Mouse (Mus musculus) small intestine, adult 2 months (tissue): ENCODE measurements at regions not wholly inside any gene's neighbourhood (a gene's known extent, or its start where the extent isn't known, plus 50 kb on each side); places are given as distances from the start of the nearest gene placed in this dataset.

Source experiments
- H3K27ac ChIP-seq: fragments of 200-500 bp; 2 replicates; pipeline ENCODE4 v1.5.1; 2012; ENCODE audit warnings: low read depth, low read length, control low read depth, inconsistent platforms; ENCODE audit not compliant: insufficient read depth
- H3K27me3 ChIP-seq: fragments of 200-500 bp; 2 replicates; pipeline ENCODE4 v1.6.1; 2012; ENCODE audit warnings: mild to moderate bottlenecking, moderate library complexity, low read length, inconsistent platforms; ENCODE audit not compliant: control insufficient read depth, insufficient read depth
- H3K36me3 ChIP-seq: fragments of 200-500 bp; 2 replicates; pipeline ENCODE4 v1.6.1; 2012; ENCODE audit warnings: mild to moderate bottlenecking, low read length, control low read depth, inconsistent platforms; ENCODE audit not compliant: control insufficient read depth, insufficient read depth
- H3K4me1 ChIP-seq: fragments of 200-500 bp; 2 replicates; pipeline ENCODE4 v1.6.1; 2012; ENCODE audit warnings: low read length, inconsistent platforms, mixed read lengths; ENCODE audit not compliant: control insufficient read depth, insufficient read depth, insufficient read length
- H3K4me3 ChIP-seq: fragments of 200-500 bp; 2 replicates; pipeline ENCODE4 v1.5.1; 2012; ENCODE audit warnings: low read depth, mild to moderate bottlenecking, control low read depth, inconsistent platforms, low read length, moderate library complexity
- CTCF ChIP-seq: fragments of 200-500 bp; IDR thresholded peaks from 2 replicates; pipeline ENCODE4 v1.5.1; 2012; ENCODE audit warnings: low read depth, mild to moderate bottlenecking, control low read depth, inconsistent platforms, low read length, moderate library complexity, mixed read lengths; ENCODE audit not compliant: insufficient replicate concordance, insufficient read length; ENCODE audit errors: extremely low read depth
- POLR2A ChIP-seq: fragments of 200-500 bp; IDR thresholded peaks from 2 replicates; pipeline ENCODE4 v1.6.1; 2012; ENCODE audit warnings: low read depth, mild to moderate bottlenecking, control low read depth, inconsistent platforms, low read length, moderate library complexity
- WGBS: fragments of 180-500 bp; shearing (Covaris S2); methylation state at CpG from one replicate; pipeline ENCODE4 v1.1.7; 2018; 5-methylcytosine and 5-hydroxymethylcytosine counted together

- TF ChIP-seq POLR2A (no peak), CTCF (no peak)
- 57% methylated on average over 2 of the region's 2 CpGs for WGBS
- no peaks in the 10 kb centered on the region for H3K36me3 ChIP-seq
- no peaks in the 10 kb centered on the region for H3K27me3 ChIP-seq
- H3K4me3 ChIP-seq = no peak overlapping the region
- H3K4me1 ChIP-seq = no peaks in the 10 kb centered on the region
- H3K27ac ChIP-seq = no peak overlapping the region
Observed at GRCm38 (mm10) chr3:38568596-38568975, 83.9 kb upstream of the Ankrd50 start.

- H3K4me1 ChIP-seq = no peaks in the 10 kb centered on the region
- H3K27ac ChIP-seq = no peak overlapping the region
- H3K36me3 ChIP-seq = no peaks in the 10 kb centered on the region
- H3K27me3 ChIP-seq = no peaks in the 10 kb centered on the region
- WGBS = 80% methylated on average over 8 of the region's 8 CpGs
- TF ChIP-seq CTCF (no peak), POLR2A (no peak)
- H3K4me3 ChIP-seq = no peak overlapping the region
Observed at GRCm38 (mm10) chr3:38567946-38568595, 83.4 kb upstream of the Ankrd50 start.

GRCm38 (mm10) chr3:38566576-38566975, 81.9 kb upstream of the Ankrd50 start:
- H3K4me1 ChIP-seq = no peaks in the 10 kb centered on the region
- WGBS = 94% methylated on average over 2 of the region's 2 CpGs

GRCm38 (mm10) chr3:38564844-38565243, 80.2 kb upstream of the Ankrd50 start:
- WGBS = 56% methylated on average over 2 of the region's 2 CpGs
- Histone ChIP-seq H3K27me3 (no peaks in the 10 kb centered on the region), H3K27ac (no peak overlapping the region), H3K4me1 (no peaks in the 10 kb centered on the region), H3K4me3 (no peak overlapping the region), H3K36me3 (no peaks in the 10 kb centered on the region)
- TF ChIP-seq POLR2A (no peak), CTCF (no peak)

More at GRCm38 (mm10) chr3:38566576-38566975, 81.9 kb upstream of the Ankrd50 start:
- no peaks in the 10 kb centered on the region for H3K36me3 ChIP-seq
- H3K27ac ChIP-seq = no peak overlapping the region
- TF ChIP-seq CTCF = no peak
- TF ChIP-seq POLR2A = no peak
- H3K4me3 ChIP-seq = no peak overlapping the region
- H3K27me3 ChIP-seq = no peaks in the 10 kb centered on the region

GRCm38 (mm10) chr3:38564364-38564763, 79.7 kb upstream of the Ankrd50 start:
- TF ChIP-seq CTCF (no peak), POLR2A (no peak)
- H3K36me3 ChIP-seq = no peaks in the 10 kb centered on the region
- H3K27me3 ChIP-seq = no peaks in the 10 kb centered on the region
- no peak overlapping the region for H3K27ac ChIP-seq
- H3K4me1 ChIP-seq = no peaks in the 10 kb centered on the region
- H3K4me3 ChIP-seq = no peak overlapping the region
- 60% methylated on average over 2 of the region's 2 CpGs for WGBS

- no peak overlapping the region for H3K27ac ChIP-seq
- TF ChIP-seq POLR2A (no peak), CTCF (no peak)
- no peaks in the 10 kb centered on the region for H3K36me3 ChIP-seq
- no peaks in the 10 kb centered on the region for H3K4me1 ChIP-seq
- no peak overlapping the region for H3K4me3 ChIP-seq
- 62% methylated on average over 2 of the region's 2 CpGs for WGBS
- no peaks in the 10 kb centered on the region for H3K27me3 ChIP-seq
Observed at GRCm38 (mm10) chr3:38561186-38561585, 76.5 kb upstream of the Ankrd50 start.

GRCm38 (mm10) chr3:38555939-38556338, 71.3 kb upstream of the Ankrd50 start:
- H3K4me3 ChIP-seq = no peak overlapping the region
- no peaks in the 10 kb centered on the region for H3K4me1 ChIP-seq
- H3K27ac ChIP-seq = no peak overlapping the region
- H3K27me3 ChIP-seq = no peaks in the 10 kb centered on the region
- TF ChIP-seq CTCF = no peak
- TF ChIP-seq POLR2A = no peak
- H3K36me3 ChIP-seq = no peaks in the 10 kb centered on the region
- 89% methylated on average over 5 of the region's 5 CpGs for WGBS
